Mouse (Mus musculus) liver, adult 2 months (tissue): ENCODE results near the gene Pip5k1b.

Source experiments
- CTCF ChIP-seq: fragments of 200-500 bp; IDR thresholded peaks from 2 replicates; pipeline ENCODE4 v1.5.1; 2011; ENCODE audit warnings: low read depth, low read length, control low read depth
- POLR2A ChIP-seq: fragments of 200-500 bp; IDR thresholded peaks from 2 replicates; pipeline ENCODE4 v1.6.1; 2011; ENCODE audit warnings: low read length, control low read depth; ENCODE audit not compliant: insufficient read depth; ENCODE audit errors: extremely low read depth

DNA sequence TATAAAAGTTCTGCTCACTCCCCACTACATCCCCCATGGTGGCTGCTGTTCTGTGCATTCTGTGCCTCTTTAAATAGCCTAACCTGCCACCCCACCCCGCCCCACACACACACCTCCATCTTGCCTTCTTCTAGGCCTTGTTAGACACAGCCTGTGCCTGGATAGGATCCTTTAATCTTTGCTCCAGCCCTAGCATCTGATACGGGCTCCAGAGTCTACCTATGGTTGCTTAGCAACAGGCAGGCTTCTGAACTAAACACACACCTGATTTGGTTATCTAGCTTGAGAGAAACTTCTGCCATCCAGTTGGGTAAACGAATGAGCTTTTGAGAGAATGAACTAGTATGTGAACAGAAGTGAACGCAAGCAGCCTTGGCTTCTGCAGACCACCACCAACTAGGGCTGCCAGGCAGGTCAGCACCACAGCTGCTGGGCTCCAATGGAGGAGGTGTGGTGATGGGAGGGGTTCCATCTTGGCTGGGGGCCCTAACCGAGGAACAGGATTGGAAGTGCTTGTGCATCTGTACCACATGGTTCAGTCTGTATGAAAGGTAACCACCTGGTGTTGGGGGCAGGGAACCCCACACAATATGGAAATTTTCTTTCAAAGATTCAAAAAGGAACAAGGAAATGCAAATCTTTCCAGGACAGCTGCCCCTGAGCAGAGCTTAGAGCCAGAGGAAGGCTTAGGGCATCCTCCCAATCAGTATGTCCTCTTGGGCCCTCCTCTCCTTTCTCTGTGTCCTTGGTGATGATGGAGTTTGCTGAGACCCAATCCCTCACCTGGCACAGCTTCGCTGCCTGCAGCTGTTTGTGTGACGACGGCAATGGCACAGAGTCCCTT, 139.7 kb downstream of the Pip5k1b start:
- no peak for TF ChIP-seq CTCF
- TF ChIP-seq POLR2A, result no peak
